Mouse (Mus musculus) limb, embryonic 10.5 days (tissue): Measurements from ENCODE around the gene Mcam. TPM values are rescaled to one million over a fixed set of nuclear protein-coding genes. Genes with fewer than 3 reads are reported as not detected.

Source experiments
- DNase-seq: peaks from one replicate; pipeline ENCODE4 v3.0.0-alpha.2; 2017; ENCODE audit warnings: low spot score
- H3K27ac ChIP-seq: fragments of 300-500 bp; sonication (generic); 2 replicates; pipeline ENCODE4 v1.5.1; 2016; ENCODE audit warnings: mild to moderate bottlenecking
- H3K27me3 ChIP-seq: fragments of 300-500 bp; sonication (generic); 2 replicates; pipeline ENCODE4 v1.6.1; 2016; ENCODE audit warnings: low read depth, mild to moderate bottlenecking; ENCODE audit not compliant: poor library complexity, severe bottlenecking
- H3K36me3 ChIP-seq: fragments of 300-500 bp; sonication (generic); 2 replicates; pipeline ENCODE4 v1.6.1; 2016; ENCODE audit warnings: mild to moderate bottlenecking, moderate library complexity
- H3K4me1 ChIP-seq: fragments of 300-500 bp; sonication (generic); 2 replicates; pipeline ENCODE4 v1.6.1; 2016
- H3K4me3 ChIP-seq: fragments of 300-500 bp; sonication (generic); 2 replicates; pipeline ENCODE4 v1.5.1; 2016; ENCODE audit warnings: mild to moderate bottlenecking, moderate library complexity
- H3K9me3 ChIP-seq: fragments of 300-500 bp; sonication (generic); replicated peaks from 2 replicates; pipeline ENCODE4 v1.6.1; 2016; ENCODE audit warnings: mild to moderate bottlenecking
- WGBS: fragments of 180-500 bp; shearing (Covaris S2); methylation state at CpG from one replicate; pipeline ENCODE4 v1.1.7; 2016; 5-methylcytosine and 5-hydroxymethylcytosine counted together
- polyA plus RNA-seq: library from polyadenylated mRNA; unstranded; fragments of >200 nt; fragmentation: Nextera tagmentation; extraction: Ambion mirVana; gene quantifications from 2 replicates; pipeline ENCODE4 v1.2.1, GENCODE M21; 2016

The Mcam gene
- polyA plus RNA-seq, 1 experiment from 2014 or later, result 10.1 TPM

DNA sequence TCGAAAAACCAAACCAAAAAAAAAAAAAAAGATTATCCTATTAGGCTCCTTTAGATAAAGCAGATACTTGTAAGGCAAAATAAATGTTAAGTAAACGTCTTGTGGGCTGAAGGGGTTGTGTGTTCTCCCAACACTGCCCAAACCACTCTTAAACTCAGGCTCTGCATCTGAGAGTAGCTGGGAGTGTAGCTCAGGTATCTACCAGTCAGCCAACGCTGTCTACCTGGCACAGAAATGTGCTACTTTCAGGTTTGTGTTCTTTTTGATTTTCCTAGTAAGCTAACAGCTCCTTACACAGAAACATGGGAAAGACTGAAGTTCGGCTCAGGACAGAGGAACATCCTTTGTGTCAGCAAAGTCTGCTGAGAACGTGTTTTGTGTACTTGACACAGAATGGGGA, 2.1 kb upstream of the Mcam start:
- no peak for DNase-seq
- no peak overlapping the region for H3K27ac ChIP-seq
- H3K4me1 ChIP-seq, result peaks cover 62% of the 10 kb centered on the region
- no peaks in the 10 kb centered on the region for H3K9me3 ChIP-seq
- H3K4me3 ChIP-seq, result no peak overlapping the region
- H3K27me3 ChIP-seq, result peaks cover 70% of the 10 kb centered on the region
- H3K36me3 ChIP-seq, result no peaks in the 10 kb centered on the region
- WGBS, result 65% methylated on average over 5 of the region's 5 CpGs

DNA sequence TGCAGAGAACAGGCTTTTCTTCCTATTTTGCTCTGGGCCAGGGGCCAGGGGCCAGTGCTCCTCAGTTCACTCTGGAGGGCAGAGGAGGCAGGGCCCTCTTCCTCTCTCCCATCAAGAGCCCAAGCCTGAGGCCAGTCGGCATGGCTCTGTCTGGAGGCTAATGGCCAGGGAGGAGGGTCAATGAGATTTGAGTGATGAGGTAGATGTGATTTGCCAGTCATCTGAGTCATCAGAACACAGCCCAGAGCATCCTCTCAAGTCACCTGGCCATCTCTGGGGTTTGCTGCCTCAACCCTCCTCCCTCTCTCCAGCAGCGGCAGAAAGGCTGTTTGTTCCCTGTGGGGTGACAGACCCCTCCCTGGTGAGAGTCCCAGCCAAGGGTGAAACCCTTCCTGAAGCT, 982 bp upstream of the Mcam start:
- H3K36me3 ChIP-seq, result no peaks in the 10 kb centered on the region
- no peak overlapping the region; the same call in 1 of the 2 replicates for H3K27ac ChIP-seq
- no peaks in the 10 kb centered on the region for H3K9me3 ChIP-seq
- peak overlapping the region; percentile 63; the same call in 1 of the 2 replicates for H3K4me3 ChIP-seq
- peaks cover 62% of the 10 kb centered on the region for H3K4me1 ChIP-seq
- 3% methylated on average over 2 of the region's 2 CpGs for WGBS
- no peak for DNase-seq
- peaks cover 72% of the 10 kb centered on the region for H3K27me3 ChIP-seq

GRCm38 (mm10) chr9:44134851-44135730, 822 bp downstream of the Mcam start:
- WGBS, result 3% methylated on average over 49 of the region's 49 CpGs
- peak; percentile 59 for DNase-seq
- 0 out of 2 replicates have a peak, but pooled peaks cover 12% of the 10 kb centered on the region for H3K36me3 ChIP-seq
- peak overlapping the region; percentile 73 for H3K27ac ChIP-seq
- no peaks in the 10 kb centered on the region for H3K9me3 ChIP-seq
- H3K4me3 ChIP-seq, result peak overlapping the region; percentile 63
- peaks cover 69% of the 10 kb centered on the region for H3K27me3 ChIP-seq
- peaks cover 66% of the 10 kb centered on the region for H3K4me1 ChIP-seq

DNA sequence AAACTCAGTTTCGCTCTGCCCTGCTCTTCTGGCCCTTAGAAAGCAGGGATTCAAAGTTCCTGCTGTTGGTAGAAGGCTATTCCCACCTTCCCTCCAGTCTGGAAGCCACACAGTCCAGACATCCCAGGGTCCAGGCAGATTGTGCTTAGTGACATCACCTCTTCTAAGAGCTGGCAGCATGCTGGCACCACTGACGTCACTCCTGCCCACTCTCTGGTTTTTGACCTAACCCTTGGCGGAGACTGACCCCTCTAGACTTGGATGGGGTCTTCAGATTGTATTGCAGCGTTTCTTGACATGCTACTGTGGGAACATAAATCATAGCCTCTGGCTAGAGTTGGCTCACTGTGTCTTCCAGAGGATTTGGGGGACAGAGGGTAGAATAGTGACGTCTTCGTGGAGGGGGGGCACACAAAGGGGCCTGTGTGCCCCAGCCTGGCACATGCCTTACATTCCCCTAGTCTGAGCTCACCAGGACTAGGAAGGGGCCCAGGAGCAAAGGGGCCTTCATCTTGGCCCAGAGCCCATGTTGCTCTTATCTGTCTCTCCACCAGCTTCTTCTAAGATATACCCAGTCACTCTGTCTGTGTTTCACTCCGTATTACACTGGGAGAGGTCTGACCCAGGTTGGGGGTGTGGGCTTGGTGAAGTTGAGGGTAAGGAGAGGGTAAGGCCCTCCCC, 1.6 kb downstream of the Mcam start:
- peak overlapping the region; percentile 63 for H3K4me3 ChIP-seq
- H3K27ac ChIP-seq, result peak overlapping the region; percentile 73; the same call in 1 of the 2 replicates
- 0 out of 2 replicates have a peak, but pooled peaks cover 18% of the 10 kb centered on the region for H3K36me3 ChIP-seq
- peaks cover 66% of the 10 kb centered on the region for H3K27me3 ChIP-seq
- 66% methylated on average over 7 of the region's 7 CpGs for WGBS
- DNase-seq, result no peak
- H3K4me1 ChIP-seq, result peaks cover 58% of the 10 kb centered on the region
- no peaks in the 10 kb centered on the region for H3K9me3 ChIP-seq

GRCm38 (mm10) chr9:44137846-44138245, 3.6 kb downstream of the Mcam start:
- Histone ChIP-seq H3K4me1 (peaks cover 48% of the 10 kb centered on the region), H3K27me3 (peaks cover 46% of the 10 kb centered on the region), H3K27ac (no peak overlapping the region), H3K9me3 (no peaks in the 10 kb centered on the region), H3K36me3 (peaks cover 31% of the 10 kb centered on the region), H3K4me3 (no peak overlapping the region)
- WGBS, result 72% methylated on average over 4 of the region's 4 CpGs
- DNase-seq, result no peak

GRCm38 (mm10) chr9:44141951-44142350, 7.7 kb downstream of the Mcam start:
- no peak for DNase-seq
- no peaks in the 10 kb centered on the region for H3K9me3 ChIP-seq
- H3K27ac ChIP-seq, result no peak overlapping the region
- WGBS, result 76% methylated on average over 5 of the region's 5 CpGs
- H3K4me3 ChIP-seq, result no peak overlapping the region
- peaks cover 67% of the 10 kb centered on the region for H3K36me3 ChIP-seq
- peaks cover 12% of the 10 kb centered on the region; the same call in 1 of the 2 replicates for H3K4me1 ChIP-seq
- H3K27me3 ChIP-seq, result peaks cover 5% of the 10 kb centered on the region

DNA sequence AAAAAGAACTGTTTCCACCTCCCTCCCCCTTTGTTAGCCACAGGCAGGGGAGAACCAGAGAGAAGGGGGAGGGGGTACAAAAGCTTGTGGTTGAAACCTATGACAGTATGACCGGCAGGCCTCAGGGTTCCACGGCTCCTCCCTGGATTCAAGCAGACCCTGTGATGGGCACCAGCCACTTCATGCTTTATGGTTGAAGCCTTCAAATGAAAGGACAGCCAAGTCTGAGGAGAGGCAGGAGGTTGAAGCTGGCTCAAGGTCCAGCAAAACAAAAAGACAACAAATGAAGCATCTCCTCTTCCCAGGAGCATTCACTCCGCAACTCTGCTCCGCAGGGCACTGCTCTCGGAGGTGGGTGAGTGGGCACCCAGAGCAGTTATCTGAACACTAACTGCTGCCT, 9.2 kb downstream of the Mcam start:
- no peak for DNase-seq
- Histone ChIP-seq H3K36me3 (peaks cover 80% of the 10 kb centered on the region), H3K9me3 (no peaks in the 10 kb centered on the region), H3K27ac (no peak overlapping the region), H3K4me3 (no peak overlapping the region), H3K4me1 (peaks cover 11% of the 10 kb centered on the region; the same call in 1 of the 2 replicates), H3K27me3 (no peaks in the 10 kb centered on the region)
- 90% methylated on average over 5 of the region's 5 CpGs for WGBS

DNA sequence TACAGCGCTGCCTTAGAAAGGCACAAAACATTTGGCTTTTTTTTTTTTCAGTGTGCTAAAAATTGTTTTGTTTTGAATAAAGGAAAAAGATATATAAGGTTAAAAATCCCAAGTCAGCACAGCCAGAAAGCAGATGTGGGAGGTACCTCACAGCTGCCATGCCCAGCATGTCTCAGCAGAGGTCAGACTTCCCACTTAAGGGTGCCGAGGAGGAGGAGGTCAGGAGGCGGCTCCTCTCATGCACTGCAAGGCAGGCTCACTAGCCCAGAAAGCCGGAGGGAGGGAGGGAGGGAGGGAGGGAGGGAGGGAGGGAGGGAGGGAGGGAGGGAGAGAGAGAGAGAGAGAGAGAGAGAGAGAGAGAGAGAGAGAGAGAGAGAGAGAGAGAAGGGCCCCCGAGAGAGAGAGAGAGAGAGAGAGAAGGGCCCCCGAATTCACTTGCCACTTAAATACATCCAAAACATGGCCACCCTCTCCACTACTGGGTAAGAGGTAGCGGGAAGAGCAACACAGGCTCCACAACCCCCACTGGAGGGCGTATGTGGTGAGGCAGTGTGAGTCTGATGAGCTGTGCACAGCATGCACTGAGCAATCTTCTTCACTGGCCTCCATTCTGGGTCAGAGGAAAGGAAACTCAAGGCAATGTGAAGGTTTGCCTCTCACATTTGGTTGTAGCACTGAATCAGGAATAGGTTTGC, 9.9 kb downstream of the Mcam start:
- Histone ChIP-seq H3K36me3 (peaks cover 82% of the 10 kb centered on the region), H3K27ac (no peak overlapping the region), H3K27me3 (no peaks in the 10 kb centered on the region), H3K4me1 (peaks cover 4% of the 10 kb centered on the region; the same call in 1 of the 2 replicates), H3K9me3 (no peaks in the 10 kb centered on the region), H3K4me3 (no peak overlapping the region)
- WGBS, result 31% methylated on average over 7 of the region's 8 CpGs
- no peak for DNase-seq

- Histone ChIP-seq H3K4me1 (no peaks in the 10 kb centered on the region), H3K36me3 (peaks cover 82% of the 10 kb centered on the region), H3K9me3 (no peaks in the 10 kb centered on the region), H3K27ac (no peak overlapping the region), H3K4me3 (no peak overlapping the region), H3K27me3 (no peaks in the 10 kb centered on the region)
- no peak for DNase-seq
Observed at GRCm38 (mm10) chr9:44144718-44145060, 10.4 kb downstream of the Mcam start.

DNA sequence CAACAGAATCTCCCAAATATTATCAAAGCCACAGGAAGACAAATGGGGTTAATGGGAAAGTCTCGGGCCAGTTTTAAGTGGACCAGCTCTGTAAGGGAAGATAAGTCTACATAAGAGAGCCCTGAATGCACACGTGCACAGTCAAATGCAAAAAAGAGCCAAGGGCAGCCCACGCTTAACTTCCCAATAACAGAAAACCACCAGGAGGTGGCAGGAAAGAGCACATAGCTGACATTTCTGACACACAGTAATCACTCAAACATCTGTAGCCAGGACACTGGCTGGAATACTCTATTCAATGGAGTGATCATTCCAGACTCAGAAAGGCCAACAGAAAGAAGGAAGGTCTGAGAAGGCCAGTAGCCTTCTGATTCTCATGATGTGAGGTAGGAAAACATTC, 13.0 kb downstream of the Mcam start:
- WGBS, result 82% methylated on average over 3 of the region's 3 CpGs
- no peak overlapping the region for H3K27ac ChIP-seq
- H3K4me3 ChIP-seq, result no peak overlapping the region
- no peaks in the 10 kb centered on the region for H3K27me3 ChIP-seq
- no peak for DNase-seq
- H3K4me1 ChIP-seq, result no peaks in the 10 kb centered on the region
- peaks cover 87% of the 10 kb centered on the region for H3K36me3 ChIP-seq
- no peaks in the 10 kb centered on the region for H3K9me3 ChIP-seq

DNA sequence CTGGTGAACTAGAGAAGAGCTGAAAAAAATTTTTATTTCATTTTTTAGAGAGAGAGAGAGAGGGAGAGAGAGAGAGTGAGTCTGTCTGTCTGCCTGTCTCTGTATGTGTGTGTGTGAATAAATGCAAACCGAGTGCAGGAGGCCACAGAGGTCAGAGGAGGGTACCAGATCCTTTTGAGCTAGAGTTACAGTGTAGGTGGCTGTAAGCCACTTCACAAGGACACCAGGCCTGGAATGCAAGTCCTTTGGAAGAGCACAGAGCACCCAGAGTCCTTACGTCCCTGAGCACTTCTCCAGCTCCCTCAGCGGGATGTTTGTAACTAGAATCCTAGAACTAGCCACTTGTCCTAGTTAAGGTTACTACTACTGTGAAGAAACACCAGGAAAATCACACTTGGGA, 25.6 kb downstream of the Mcam start:
- Histone ChIP-seq H3K27ac (no peak overlapping the region), H3K4me1 (no peaks in the 10 kb centered on the region), H3K27me3 (no peaks in the 10 kb centered on the region), H3K36me3 (peaks cover 94% of the 10 kb centered on the region), H3K4me3 (no peak overlapping the region), H3K9me3 (no peaks in the 10 kb centered on the region)
- 88% methylated on average over 3 of the region's 3 CpGs for WGBS
- no peak for DNase-seq

DNA sequence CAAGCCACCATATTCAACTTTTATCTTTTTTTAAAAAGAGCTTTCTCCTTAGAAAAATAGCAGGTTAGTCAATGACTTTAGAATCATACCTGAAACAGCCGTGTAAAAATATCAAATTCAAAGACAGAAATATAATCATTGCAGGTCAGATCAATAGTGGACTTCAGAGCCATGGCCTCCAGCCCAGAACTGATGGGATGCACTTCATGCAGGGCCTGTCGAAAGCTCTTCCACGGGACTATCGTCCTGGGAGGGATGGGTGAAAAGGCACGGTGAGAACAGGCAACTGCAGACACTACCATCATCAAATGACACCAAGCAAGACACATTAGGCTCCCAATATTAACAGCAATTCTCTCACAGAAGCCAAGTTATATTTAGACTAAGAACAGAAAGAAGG, 34.7 kb downstream of the Mcam start:
- DNase-seq, result no peak
- H3K4me1 ChIP-seq, result no peaks in the 10 kb centered on the region
- no peaks in the 10 kb centered on the region for H3K9me3 ChIP-seq
- H3K4me3 ChIP-seq, result no peak overlapping the region
- WGBS, result 90% methylated on average over 5 of the region's 5 CpGs
- peaks cover 90% of the 10 kb centered on the region for H3K36me3 ChIP-seq
- H3K27me3 ChIP-seq, result no peaks in the 10 kb centered on the region
- no peak overlapping the region for H3K27ac ChIP-seq

DNA sequence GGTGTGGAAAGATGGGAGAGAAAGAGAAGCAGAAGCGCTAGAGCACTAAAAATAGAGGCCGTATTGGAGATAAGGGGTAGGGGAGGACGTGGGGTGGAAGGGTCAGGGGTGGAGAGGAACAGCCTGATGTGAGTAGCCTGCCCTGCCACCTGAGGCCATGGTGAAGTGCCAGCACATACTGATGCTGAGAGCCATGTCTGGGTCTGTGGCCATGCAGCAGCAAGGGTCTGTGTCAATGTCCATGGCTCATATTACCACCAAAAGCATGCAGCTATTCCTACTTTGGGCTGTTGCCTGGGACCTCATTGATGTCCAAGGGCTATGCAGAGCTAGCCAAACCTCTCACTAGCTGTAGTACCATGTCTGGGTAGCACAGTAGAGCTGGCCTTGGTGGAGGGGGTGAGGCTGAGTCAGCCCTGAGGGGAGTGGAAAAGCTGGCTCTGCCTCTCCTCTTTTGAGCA, 36.5 kb downstream of the Mcam start:
- H3K4me3 ChIP-seq, result no peak overlapping the region
- H3K4me1 ChIP-seq, result no peaks in the 10 kb centered on the region
- 91% methylated on average over 3 of the region's 3 CpGs for WGBS
- no peaks in the 10 kb centered on the region for H3K9me3 ChIP-seq
- DNase-seq, result no peak
- peaks cover 73% of the 10 kb centered on the region for H3K36me3 ChIP-seq
- H3K27me3 ChIP-seq, result no peaks in the 10 kb centered on the region
- H3K27ac ChIP-seq, result no peak overlapping the region
